Mouse (Mus musculus): ENCODE measurements around the gene Zbtb32.
A peak's percentile ranks its signal among the peaks of the same experiment; 100 is the strongest.

Zbtb32 gene

DNA sequence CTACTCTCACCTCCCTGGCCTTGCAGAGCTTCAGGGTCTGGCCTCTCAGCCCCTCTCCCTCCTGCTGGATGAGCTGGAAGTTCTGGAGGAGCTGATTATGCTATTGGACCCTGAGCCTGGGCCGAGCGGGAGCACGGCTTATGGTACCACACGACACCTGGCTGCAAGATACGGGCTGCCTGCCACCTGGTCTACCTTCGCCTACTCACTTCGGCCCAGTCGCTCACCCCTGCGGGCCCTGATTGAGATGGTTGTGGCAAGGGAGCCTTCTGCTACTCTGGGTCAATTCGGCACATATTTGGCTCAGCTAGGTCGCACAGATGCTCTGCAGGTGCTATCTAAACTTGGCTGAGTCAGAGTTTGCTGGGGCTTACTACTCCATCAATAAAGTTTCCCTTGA lies 31.2 kb downstream of the Zbtb32 start:
- DNase-seq (ENCODE audit: low spot score in 2 of 2): no peak

DNA sequence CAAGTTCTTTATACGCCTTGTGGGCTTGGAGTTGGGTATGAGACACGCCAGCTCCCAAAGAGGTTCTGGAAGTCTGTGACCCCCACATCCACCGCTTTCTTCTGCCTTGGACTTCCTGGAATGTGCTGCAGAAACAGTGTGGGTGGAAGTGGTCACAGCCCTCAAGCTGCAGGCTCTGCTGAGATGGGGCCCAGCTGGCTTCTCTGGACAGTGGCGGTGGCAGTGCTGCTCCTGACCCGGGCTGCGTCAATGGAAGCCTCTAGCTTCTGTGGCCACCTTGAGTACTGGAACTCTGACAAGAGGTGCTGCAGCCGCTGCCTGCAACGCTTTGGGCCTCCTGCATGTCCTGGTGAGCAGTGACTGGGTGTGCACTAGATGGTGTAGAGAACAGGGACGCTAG lies 32.7 kb downstream of the Zbtb32 start:
- DNase-seq (ENCODE audit: low spot score in 2 of 2): no peak

DNA sequence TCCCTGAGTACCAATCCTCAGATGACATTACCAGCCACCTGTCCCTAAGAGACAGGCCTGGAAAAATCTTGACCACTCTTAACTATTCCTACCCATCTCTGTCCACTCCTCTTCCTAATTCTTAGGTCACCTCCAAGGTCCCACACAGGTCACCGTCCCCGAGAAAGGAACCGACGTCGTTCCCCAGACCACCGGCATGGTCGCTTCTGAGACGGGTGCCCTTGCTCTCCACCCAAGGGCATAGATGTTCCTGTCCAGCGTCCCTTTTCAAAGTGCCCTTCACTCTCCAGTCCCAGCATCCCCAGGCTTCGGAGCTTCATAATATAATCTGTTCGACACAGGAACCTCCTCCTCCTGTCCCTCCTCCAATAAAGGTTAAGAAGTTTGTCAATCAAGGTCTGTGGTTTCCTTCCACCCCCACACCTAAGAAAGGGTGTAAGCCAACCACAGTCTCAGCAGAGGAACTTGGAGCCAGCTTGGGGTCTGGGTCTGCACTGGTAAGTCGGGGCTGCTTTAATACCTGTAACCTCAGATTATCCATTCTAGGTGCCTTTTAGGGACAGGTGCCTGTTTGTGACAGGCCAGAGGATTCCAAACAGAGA lies 33.6 kb downstream of the Zbtb32 start, which contains the start of gene Igflr1:
Gene Igflr1 (plus strand): TSS at position 458 of the 602 bp plus-strand sequence.
- no peak for DNase-seq (ENCODE audit: low spot score in 2 of 2)

DNA sequence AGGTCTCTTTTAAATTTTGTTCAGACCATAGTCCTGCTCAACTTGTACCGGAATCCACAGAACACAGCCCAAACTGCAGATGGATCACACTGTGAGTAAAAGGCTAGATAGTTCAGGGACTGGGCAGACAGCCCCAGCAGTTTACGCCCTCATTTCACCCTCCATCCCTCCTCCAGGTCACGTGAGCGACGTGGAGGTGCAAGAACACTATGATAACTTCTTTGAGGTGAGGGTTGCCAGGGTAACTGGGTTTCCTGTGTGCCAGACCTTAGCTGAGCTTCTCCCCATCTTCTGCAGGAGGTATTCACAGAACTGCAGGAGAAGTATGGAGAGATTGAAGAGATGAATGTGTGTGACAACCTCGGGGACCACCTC lies 34.8 kb downstream of the Zbtb32 start:
- no peak for DNase-seq (ENCODE audit: low spot score in 2 of 2)

DNA sequence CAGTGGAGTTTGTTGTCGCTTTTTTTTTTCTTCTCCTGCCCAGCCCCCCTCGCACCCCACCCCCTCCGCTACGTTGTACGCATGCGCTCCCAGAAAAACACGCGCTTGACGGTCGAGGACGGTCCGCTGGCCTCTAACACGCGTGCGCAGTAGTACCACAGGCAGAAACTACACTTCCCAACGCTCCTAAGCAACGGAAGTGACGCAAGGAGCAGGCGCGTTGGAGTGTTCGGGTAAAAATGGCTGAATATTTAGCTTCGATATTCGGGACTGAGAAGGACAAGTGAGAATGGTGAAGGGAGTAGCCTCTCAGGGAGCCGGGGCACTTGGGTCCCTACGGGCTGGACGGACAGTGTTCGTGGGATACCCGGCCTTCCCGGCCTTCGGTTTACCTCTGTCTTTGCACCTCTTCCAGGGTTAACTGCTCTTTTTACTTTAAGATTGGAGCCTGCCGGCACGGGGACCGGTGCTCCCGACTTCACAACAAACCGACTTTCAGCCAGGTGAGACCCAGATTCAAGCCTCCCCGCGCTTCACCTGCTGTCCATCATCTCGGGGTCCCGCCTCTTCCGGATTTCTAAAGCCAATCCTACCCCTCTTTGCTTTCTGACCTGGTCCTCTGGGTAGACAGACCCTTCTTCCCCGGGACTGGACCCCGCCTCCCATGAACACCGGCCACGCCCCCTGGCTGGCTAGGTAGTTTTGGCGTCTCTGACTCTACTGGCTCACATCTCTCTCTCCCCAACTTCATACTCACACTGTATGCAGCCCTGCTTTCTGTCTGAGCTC lies 35.4 kb downstream of the Zbtb32 start, which contains the start of the genes U2af1l4, Gm49396 and Psenen:
Gene U2af1l4 (plus strand): TSS at position 185 of the 789 bp plus-strand sequence.
Gene Gm49396 (plus strand): TSS at position 228 of the 789 bp plus-strand sequence.
Gene Psenen (minus strand): TSS at position 511 of the 789 bp plus-strand sequence.
- peak; percentile 82 to 92 for DNase-seq (ENCODE audit: low spot score in 2 of 2)

DNA sequence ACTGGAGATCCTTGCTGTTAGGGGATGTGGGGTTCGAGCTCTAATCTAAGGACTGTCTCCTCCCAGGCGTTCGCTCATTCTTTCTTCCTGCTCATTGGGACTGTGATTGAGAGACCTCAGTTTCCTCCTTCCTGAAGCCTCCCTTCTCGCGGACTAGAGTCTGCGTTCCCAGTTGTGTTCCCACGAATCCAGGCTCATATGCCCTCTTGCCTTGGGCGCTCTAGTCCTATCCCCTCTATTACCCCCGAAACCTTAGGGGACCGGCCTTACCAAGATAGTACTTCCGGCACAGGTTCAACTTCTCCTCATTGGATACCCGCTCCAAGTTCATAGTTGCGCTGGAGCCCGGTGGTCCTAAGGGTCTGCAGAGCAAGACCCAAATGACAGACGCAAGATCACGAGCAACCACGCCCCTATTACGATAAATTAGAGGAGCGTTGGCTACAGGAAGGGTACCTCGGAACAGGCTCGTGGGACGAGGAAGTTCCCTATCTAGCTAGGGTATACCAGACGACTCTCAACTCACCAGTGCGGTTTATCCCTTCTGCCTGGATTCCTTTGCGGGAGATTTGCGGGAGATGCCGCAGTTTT lies 36.1 kb downstream of the Zbtb32 start:
- DNase-seq (ENCODE audit: low spot score in 2 of 2): no peak

DNA sequence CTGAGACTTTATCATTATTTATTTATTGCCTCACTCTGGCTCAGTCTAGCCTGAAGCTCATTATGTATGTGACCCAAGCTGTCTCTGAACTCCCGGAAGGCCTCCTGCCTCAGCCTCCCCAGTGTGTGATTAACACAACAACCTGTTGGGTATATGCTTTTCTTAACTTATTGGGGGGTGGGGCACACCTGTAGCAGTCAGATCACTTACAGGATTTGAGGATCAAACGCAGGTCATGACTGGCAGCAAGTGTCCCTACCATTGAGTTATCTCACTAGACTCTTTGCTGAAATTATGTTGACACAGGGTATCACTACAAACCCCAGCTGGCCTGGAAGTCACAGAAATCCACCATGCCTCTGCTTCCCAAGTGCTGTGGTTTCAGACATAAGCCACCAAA lies 38.4 kb downstream of the Zbtb32 start:
- no peak for DNase-seq (ENCODE audit: low spot score in 2 of 2)

DNA sequence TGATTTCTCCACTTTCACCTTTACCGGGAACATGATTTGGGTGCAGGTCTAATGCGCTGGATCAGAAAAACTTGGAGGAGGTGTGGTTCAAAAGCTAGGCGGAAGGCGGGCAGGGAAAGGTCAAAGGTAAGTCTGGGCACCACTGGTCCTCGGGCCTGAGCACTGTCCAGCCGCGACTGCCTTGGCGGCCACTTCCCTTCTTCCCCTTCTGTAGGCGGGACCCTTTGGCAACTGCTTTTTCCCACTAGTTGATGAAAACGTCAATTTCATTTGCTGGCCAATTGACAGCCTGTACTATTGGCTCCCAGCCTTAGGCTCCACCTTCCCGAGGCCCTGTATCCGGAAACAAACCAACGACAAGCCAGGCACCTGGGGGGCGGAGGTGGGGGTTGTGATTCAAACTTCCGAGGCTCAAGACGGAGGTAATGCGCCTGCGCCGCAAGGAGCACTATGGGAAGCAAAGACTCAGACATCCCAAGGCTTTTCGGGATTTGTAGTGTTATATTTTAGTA lies 39.2 kb downstream of the Zbtb32 start, which contains the start of gene Lin37:
Gene Lin37 (minus strand): TSS at position 396 of the 512 bp plus-strand sequence.
- DNase-seq (ENCODE audit: low spot score in 2 of 2): peak; percentile 88 to 96

DNA sequence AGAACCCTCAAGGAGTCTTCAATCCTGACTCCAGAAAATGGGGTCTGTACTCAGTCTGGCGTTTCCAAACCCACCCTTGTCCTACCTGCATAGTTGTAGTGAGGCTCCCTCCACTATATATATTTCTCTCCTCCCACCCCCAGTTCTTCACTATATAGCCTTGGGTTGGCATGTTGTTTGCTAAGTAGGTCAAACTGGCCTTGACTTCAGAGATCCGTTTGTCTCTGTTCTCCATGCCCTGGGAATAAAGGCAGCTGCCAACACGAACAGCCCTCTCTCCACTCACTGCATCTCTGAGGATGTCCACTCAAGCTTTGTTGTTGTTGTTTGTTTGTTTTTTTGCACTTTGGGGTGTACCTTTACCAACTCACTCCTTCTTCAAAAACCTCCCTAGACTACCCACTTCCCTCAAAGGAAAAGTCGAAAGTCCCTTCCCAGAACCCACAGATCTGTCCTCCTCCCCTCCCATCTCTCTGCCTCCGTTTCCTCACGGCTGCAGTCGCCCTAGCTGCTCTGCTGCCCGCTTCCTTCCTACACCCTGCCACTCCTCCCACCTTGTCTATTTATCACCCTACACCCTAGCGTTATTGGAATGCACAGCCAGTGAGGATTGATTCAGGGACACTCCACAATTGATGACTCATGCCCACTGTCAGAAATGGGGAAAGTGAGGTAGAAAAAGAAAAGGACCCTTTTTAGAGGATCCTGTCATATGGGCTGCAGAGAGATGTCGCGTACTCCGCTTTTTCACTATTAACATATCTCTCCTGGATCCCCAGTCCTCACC lies 39.9 kb downstream of the Zbtb32 start:
- no peak for DNase-seq (ENCODE audit: low spot score in 2 of 2)

DNA sequence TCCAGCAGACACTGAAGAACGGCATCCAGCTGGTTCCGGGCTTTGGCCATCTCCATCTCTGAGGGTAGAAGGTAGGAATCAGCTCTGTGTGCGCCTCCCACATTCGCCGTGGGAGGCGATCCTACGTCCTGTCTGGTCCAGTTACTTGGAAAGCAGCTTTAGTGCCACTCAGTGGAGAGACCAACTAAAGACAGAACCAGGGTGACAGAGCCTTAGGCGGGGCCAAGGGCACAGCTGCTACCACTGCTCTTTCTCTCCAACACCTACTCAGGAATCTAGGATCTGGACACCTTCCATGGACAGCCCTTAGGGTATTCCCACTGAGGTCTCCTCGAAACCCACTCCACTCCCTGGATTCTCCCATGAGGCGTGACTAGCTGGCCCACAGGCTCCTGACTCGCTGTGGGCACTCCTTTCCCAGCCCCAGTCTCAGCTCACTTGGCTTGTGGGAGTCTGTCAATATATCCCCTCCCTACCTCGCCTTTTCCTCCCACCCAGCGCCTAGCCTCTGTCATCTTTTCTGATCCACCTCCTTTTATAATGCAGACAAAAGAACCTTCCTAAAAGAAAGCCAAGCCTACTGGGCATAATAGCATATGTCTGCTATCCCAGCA lies 40.7 kb downstream of the Zbtb32 start:
- no peak for DNase-seq (ENCODE audit: low spot score in 2 of 2)

DNA sequence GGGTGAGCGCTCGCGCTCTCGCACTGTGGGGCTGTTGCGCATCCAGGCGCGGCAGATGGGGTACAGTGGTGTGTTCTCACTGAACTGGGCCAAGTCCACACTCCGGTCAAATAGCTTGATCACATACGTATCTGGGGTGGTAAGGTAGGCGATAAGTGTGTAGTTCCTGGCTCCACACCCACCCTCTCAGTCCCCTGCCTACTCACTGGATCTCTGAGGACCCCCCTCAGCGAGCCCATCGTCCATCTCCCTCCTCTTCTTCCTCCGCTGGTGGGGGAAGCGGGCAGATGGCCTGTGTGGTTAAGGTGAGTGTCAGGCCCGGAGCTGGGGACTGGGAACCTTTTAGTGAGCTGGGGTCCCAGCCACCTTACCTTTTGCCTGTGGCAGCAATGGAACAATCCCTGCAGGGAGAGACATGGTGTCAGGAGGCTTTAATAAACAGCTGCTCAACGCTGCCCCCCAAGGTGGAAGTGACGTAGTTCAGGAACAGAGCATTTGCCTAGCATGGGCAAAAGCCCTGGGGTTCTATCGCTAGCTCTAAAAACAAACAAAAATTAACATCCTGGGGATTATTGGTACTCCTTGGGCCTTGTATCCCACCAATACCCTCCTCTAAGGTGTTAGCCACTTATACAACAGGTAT lies 41.7 kb downstream of the Zbtb32 start:
- DNase-seq (ENCODE audit: low spot score in 2 of 2): no peak

DNA sequence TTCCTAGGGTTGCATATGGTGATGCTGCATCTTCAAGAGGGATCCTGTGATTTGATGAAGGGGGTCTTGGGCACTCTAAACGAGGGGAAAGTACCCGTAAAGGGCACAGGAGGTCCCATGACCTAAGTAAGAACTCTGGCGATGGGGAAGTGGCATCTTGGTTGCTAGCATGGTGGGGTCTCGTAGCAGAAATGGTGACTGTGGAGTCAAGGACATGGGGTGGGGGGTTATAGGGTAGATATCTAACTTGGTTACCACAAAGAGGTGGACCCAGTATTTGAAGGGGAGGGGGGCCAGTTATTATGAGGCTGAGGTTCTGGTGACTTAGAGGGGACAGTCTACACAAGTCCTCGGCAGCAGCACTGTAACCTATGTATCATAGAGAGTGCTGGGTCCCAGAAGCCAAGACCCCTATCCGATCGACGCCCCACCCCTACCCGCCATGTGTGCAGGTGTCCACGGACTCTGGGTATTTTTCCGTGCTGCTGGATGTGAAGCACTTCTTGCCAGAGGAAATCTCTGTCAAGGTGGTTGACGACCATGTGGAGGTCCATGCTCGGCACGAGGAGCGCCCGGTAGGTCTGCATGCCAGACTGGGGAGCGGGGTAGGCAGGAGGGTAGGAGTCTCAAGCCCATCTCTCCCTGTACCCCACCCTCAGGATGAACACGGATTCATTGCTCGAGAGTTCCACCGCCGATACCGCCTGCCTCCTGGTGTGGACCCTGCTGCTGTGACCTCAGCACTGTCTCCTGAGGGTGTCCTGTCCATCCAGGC lies 44.7 kb downstream of the Zbtb32 start:
- DNase-seq (ENCODE audit: low spot score in 2 of 2): no peak

DNA sequence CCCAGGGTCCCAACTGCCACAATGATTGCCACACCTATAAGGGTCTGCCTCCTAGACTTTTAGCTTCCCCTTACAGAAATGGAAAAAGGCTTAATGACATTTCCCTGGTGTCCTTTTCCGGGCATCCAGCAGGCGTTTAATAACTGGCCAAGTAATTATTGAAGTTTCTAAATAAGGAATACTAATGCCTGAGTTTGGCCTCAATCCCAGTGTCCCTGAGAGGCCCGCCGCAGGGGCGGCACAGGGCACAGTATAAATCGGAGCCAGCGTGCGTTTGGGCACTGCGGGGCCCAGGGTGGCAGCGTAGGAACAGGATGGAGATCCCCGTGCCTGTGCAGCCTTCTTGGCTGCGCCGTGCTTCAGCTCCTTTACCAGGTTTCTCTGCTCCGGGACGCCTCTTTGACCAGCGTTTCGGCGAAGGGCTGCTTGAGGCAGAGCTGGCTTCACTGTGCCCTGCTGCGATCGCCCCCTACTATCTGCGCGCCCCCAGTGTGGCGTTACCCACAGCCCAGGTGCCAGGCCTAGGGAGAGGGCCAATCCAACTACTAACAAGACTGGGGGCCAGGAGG lies 45.6 kb downstream of the Zbtb32 start:
- no peak for DNase-seq (ENCODE audit: low spot score in 2 of 2)

DNA sequence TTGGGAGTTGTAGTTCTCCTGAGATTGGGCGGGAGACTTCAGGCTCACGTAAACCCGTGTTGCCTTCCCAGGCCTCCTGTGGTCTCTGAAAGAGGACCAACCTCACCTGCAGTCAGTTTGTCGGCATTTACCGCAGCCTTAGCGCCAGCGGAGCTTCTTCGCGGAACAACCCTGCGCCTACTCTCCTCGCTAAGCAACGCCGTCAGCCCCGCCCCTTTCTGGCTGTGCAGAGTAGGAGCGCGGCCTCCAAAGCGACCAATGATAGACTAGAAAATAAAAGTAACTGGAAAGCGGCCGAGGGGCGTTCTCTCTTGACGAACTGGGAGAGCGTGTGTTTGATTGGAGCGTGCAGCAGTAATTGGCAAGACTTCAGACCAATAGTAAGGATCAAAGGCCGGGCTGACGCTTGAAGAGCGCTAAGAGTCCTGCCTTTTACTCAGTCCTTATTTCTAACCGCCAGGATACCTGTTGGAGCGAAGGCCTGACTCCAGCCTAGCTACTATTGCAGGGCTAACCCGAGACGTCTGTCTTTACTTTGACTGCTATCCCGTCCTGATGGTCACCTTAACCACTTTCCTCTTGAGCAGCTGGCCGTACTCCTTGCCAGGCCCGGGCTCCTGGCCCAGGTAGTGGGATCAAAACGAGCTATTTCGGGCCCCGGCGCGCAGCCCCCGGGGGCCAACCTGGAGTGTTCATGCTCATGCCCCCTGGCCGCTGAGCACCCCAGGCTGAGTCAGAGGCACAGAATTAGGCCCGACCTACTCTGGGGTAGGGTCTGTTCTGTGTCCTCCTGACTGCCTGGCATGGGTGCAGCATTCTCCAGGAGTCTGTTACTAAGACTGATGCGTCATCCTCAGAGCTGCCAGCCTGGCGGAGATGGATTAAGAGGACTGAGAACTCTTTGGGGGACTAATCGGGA lies 46.3 kb downstream of the Zbtb32 start, which contains the start of the genes Hspb6 and Proser3:
Gene Hspb6 (plus strand): TSS at position 77 of the 919 bp plus-strand sequence.
Gene Proser3 (minus strand): TSS at position 198 of the 919 bp plus-strand sequence.
- DNase-seq (ENCODE audit: low spot score in 2 of 2): peak; percentile 92 to 93

DNA sequence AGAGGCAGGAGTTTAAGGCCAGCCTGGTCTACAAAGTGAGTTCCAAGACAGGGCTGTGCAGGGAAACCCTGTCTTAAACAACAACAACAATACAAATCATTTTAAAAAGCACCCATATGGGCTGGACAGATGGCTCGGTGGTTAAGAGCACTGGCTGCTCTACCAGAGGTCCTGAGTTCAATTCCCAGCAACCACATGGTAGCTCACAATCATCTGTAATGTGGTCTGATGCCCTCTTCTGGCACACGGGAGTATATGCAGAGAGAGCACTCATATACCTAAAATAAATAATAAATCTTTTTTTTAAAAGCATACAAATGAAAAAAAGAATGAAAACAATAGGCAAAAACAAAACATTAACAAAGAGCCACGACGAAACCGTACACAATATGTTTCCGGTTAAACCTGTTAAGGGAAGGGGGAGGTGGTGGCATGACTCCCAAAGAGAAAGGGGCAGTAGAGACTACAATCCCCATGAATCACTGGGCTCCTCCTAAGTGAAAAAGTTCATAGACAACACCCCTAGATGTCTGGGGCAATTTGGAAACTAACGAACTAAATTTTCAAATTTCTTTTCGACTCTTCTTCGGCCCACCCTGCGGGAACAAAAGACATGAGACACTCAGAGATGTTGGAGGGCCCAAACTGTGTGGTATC lies 47.1 kb downstream of the Zbtb32 start:
- DNase-seq (ENCODE audit: low spot score in 2 of 2): no peak

DNA sequence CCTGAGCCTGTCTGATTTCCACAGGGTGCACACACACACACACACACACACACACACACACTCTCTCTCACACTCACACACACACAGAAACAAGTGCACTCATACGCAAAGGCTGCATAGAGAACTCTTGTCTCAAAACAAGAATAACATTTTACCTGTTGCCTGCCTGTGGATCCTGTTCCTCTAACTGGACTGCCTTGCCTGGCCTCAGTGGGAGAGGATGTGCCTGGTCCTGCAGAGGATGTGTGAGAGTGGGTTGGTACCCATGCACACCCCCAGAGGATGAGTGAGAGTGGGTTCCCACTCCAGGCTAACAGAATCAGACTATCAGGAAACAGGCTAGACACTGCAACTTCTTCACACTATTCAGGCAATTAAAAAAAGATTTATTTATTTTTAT lies 48.1 kb downstream of the Zbtb32 start:
- no peak for DNase-seq (ENCODE audit: low spot score in 2 of 2)

DNA sequence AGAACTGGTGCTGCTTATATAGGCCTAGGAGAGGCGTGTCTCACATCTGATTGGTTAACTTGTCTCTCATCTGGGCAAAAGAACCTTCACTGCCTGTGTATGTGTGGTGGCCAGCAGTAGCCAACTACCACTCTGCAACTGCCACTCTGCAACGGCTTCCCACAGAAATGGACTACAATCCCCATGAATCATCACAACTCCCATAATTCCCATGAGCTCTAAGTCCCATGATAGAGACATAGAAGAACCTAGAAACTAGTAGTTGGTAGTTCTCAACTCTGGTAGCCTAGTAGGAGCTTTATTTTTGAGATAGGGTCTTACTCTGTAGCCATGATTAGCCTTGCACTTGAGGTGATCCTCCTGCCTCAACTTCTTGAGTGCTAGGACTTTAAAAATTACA lies 48.8 kb downstream of the Zbtb32 start:
- DNase-seq (ENCODE audit: low spot score in 2 of 2): no peak

DNA sequence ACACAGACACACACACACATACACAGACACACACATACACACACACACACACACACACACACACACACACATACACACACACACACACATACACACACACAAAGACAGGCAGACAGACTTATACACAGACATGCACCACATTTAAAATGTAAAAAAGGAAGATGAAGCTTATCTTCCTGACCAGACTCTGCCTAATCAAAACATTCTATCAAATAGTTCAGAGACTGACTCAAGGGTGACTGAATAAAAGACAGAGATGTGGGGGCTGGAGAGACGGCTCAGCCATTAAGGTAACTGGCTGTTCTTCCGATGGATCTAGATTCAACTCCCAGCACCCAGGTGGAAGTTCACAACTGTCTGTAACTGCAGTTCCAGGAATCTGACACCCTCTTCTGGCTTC lies 54.4 kb downstream of the Zbtb32 start:
- DNase-seq (ENCODE audit: low spot score in 2 of 2): no peak

All from frontal cortex, postnatal 25 days (tissue).